Mouse (Mus musculus) spleen, postnatal 10 days (tissue): ENCODE measurements around the gene Cfdp1.
"Not testable (repeated sequence)": the region's sequence is repeated elsewhere in the genome, so short reads cannot be mapped to it uniquely, and the experiment has no call there.

Experiments used
- DNase-seq, 2 experiments: peaks; one replicate each; pipeline ENCODE4 v3.0.0; 2021 to 2022; ENCODE audit warnings: low spot score in 2 of 2

Gene Cfdp1

DNA sequence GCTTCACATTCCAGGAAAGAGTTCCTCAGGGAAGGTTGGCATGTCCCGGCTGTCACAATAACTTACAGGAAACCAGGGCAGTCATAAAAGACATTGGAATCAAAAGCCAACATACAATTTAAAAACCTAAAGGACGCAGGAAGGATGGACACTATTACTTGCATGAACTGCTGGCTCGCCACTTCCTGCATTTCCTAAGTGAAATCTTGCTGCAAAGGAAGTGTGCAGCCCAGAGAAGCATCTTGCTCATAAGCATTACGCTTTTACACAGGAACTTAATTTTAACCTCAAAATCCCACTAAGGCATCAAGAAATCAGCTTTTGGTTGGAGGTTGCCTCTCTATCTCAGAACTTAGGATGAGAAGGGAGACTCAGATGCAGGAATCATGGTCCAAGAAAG, 9.2 kb upstream of the Cfdp1 start:
- no peak for DNase-seq

DNA sequence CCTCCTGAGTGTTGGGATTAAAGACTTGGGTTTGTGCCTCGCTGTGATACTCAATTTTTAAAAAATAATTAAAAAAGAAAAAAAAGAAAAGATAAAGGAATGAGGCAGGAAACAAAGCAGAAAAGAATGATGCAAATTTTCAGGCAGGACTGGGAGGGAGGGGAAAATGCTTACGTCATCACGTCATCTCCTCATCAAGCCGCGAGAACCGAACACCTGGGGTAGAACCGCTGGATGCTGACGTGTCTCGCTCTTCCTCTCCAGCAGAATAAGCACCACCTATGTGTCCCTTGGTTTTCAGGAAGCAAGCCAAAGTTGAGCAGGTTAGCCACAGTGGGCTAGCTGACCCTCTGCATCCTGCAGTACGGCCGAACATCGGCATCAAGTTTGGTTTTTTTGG, 1.9 kb upstream of the Cfdp1 start:
- DNase-seq, result no peak

DNA sequence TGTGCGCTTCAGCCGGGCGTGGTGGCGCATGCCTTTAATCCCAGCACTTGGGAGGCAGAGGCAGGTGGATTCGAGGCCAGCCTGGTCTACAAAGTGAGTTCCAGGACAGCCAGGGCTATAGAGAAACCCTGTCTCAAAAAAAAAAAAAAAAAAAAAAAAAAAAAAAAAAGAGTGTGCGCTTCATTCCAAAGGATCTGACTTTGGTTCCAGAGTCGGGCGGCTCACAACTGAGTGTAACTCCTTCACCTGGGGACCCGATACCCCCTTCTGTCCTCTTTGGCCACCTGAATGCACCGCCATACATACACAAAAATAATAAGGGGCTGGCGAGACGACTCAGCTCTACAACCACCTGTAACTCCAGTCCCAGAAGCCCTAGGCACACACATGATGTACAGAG, 872 bp downstream of the Cfdp1 start:
- not testable (repeated sequence) for DNase-seq

DNA sequence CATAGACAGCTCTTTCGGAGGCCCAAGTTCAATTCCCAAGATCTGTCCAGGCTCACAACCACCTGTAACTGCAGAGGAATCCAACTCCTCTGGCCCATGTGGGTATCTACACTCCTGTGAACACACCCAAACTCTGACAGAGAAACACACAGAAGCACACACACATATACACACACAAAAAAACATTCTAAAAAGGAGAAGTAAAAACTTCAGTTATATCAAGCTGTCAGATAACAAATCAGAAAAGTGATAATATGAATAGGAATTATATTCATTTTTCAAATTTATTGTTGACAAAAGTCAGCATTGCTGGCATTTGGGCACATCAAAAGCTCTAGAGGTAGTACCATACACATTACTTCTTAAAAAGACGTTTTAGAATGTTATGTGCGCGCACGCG, 7.3 kb downstream of the Cfdp1 start:
- no peak for DNase-seq

DNA sequence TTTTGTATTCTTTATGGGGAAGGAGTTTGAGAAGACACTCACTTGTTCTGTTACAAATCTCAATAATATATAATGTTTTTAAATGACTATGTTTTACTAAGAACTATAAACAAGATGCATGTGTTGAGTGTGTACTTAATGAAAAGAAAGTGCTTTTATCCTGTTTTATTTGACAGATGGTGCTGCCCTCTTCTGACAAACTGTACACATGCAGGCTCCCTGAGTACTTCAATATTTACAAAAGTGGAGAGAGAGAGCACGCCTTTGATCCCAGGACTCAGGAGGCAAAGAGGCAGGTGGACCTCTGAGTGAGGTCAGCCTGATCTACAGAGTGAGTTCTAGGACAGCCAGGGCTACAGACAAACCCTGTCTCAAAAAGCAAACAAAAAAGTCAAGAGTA, 18.6 kb downstream of the Cfdp1 start:
- no peak for DNase-seq

DNA sequence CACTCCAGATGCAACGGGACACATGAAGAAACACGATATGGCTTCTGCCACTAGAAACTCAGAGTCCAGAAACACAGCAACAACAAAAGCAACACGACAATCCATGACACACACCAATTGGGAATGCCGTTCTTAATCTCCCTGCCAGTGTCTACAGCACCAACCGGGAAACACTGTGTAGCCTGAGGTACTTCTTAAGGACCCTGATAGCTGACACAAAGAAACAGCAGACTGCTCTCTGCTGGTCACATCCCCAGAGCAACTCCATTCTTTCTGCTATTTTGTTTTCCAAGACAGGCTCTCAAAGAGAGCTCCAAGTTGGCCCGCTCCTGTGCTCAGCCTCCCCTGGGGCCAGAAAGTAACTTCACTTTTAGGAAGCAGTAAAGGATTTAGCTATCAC, 20.1 kb downstream of the Cfdp1 start:
- no peak for DNase-seq

DNA sequence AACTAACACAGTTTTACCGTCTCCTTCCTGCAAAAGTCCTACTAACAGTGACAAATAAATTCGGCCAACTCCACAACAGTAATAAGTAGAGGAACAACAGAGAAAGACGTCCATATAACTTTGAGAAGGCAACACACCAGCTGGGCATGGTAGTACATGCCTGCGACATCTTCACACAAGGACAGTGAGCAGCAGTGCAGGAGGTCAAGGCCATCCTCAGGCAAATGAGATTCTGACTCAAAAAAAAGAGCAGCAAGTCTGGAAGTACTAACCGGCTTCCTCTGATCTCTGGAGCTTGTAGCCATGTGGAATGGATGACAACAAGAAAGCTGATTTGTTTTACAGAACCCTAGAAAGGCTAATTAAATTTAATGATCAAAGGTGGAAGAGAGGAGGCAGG, 21.1 kb downstream of the Cfdp1 start:
- DNase-seq, result no peak

DNA sequence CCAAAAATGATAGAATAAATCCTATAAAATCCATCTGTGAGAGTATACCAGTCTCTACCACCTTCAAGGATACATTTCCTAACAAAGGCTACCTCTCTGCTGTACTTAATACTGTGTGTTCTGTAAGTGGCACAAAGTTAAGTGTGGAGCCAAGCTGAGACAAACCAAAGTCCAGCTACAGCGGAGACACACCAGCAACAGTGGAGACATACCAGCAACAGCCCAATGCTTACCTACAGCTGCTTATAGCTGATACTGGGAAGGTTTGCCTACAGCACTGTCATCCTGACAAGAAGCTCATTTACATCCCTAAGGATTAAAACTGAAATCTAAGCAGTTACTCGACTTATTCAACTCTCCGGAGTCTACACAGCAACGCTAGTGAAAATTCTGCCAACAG, 22.1 kb downstream of the Cfdp1 start:
- DNase-seq, result no peak

DNA sequence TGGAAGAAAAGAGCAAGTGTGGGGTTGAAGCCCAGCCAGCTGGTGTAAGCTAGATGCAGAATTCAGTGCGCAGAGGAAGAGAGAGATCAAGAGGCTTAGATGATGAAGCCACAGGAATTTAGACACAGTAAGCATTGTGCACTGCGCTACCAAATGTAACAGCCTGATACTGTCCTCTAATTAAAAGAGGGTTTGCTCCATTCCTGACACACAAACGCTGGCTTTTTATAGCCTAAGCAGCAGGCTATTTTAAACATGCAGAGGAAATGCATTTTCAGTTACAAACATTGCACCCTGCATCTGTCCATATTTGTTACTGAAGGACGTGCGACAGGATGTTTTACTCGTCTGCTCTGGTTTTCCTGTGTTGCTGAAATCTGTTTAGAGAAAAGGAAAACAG, 25.5 kb downstream of the Cfdp1 start:
- no peak for DNase-seq

DNA sequence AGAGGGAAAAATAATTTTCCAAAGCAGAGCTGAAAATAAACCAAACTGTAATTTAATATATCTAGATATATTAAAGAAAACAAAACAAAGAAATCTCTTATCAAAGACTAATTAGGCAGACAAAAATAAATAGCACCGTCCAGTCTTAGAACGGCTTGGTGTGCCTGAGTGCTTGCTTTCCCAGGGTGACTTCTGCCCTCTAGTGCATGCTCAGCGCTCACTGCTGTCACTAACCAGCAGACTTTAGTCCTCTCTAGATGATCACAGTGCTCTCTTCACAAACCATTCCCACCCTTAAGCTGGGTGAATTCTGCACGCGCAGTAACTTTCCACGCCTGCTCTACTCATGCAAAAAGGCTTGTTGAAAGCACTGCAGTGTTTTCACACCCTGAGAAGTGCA, 28.9 kb downstream of the Cfdp1 start:
- peak in 1 of 2 experiments; percentile 32 for DNase-seq

DNA sequence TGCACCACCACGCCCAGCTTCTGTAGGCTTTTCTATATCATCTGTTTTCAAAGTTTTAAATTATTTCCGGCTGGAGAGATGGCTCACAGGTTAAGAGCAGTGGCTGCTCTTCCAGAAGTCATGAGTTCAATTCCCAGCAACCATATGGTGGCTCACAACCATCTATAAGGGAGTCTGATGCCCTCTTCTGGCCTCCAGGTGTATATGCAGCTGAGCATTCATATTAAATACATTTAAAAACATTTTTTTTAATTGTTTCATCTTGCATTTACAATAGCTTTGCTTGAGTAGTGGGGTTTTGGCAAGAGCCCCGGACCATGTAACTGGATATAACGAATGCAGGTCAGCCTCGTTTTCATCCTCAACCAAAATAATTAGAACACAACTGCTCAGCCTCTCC, 29.8 kb downstream of the Cfdp1 start:
- no peak for DNase-seq

DNA sequence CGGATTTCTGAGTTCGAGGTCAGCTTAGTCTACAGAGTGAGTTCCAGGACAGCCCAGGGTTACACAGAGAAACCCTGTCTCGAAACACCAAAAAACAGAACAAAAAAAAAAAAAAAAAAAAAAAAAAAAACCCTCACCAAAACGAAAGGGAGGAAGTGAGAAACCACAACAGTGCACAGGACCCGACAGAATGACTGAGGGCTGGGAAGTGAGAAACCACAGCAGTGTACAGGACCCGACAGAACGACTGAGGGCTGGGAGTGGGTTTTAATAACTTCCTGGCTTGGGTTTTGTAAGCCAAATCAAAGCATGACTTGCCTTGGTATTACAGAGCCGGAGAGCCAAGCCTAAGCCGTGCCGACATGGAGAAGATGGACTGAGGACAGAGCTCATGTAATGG, 32.9 kb downstream of the Cfdp1 start:
- peak; percentile 14 to 61 for DNase-seq

DNA sequence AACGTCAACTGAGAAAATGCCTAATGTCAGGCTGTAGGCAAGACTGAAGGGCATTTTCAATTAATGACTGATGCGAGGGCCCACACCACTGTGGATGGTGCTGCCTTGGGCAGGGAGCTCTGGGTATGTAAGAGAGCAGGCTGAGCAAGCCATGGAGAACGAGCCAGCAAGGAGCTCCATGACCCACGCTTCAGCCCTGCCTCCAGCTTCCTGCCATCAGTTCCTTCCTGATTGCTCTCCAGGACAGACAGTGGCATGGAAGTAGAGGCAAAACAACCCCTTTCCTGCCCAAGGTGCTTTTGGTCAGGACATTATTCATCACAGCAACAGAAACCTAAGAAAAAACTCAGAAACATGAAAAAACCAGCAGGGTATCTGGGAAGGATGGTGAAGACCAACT, 33.4 kb downstream of the Cfdp1 start:
- DNase-seq, result no peak

DNA sequence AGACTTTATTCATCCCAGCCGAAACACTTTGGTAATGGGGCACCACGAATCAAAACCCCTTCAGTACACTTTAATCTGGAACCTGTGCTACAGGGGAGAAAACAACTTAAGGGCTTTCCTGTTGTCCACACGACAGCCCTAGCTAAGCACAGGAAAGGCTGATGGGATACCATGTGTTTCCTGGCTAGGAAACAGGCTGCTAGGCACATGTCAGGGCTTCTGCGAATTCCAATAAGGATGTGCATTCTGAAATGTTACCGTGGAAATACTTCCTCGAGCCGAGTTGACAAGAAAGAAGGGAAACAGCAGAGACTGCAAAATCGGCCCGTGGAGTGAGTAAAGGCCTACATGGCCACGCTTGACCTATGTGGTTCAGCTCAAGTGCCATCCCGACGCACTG, 34.1 kb downstream of the Cfdp1 start:
- DNase-seq, result no peak

DNA sequence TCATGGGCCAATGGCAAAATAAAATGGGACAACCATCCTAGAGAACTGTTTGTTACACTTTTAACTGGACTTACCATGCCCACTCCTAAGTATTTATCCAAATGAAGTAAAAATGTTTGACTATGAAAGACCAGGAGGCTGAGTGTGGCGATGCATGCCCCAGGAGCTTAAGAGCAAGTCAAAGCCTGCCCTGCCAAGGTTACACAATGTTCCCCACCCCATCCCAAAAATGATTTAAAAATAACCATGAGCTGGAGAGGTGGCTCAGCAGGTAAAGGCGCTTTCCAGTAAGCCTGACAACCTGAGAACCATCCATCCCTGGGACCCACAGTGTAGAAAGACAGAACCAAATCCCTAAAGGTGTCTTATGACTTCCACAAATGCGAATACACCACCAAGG, 35.5 kb downstream of the Cfdp1 start:
- no peak for DNase-seq

DNA sequence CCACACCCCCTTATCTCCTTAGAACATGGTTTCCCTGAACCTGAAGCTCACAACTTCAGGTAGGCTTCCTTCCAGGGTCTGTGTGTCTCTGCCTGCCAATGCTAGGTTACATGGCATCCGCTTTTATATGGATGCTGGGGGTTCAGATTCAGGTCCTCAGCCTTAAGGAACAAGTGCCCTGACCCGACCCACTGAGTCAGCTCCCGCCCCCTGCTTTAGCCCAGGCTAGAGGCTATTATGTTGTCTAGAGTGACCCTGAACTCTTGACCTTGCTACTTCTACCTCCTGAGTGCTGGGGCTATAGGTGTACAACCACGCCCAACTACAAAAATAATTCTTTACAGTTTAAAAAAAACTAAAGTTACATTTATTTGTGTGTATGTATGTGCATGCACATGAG, 39.0 kb downstream of the Cfdp1 start:
- DNase-seq, result no peak

DNA sequence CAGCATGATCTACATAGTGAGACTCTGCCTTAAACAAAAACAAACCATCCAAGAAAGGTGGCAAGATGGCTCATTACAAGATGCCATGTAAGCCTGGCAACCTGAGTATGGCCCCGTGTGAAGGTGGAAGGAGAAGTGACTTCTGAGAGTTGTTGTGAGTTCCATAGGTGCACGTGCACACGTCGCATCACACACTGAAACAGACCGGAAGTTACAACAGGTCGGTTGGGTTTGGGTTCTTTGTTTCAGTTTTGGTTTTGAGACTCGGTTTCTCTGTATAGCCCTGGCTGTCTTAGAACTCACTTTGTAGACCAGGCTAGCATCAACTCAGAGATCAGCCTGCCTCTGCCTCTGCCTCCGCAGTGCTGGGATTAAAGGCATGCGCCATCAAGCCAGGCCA, 40.3 kb downstream of the Cfdp1 start:
- no peak for DNase-seq

DNA sequence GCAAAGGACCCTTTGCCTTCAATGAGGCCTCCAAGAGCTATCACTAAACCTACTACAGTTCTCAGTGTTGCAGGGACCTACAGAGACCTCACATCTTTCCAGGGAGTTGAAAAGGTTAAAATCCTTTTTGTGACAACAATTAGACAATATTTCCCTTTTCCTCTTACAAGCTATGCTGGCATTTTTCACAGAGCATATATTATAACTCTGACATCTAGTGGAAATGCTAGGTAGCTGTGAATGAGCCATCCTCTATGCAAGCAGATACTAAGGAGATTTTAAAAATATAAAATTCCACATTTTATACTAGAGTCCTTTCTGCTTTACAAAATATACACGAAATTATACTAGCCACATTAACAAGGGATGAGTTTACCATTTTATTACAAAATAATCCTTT, 41.3 kb downstream of the Cfdp1 start:
- DNase-seq, result no peak

DNA sequence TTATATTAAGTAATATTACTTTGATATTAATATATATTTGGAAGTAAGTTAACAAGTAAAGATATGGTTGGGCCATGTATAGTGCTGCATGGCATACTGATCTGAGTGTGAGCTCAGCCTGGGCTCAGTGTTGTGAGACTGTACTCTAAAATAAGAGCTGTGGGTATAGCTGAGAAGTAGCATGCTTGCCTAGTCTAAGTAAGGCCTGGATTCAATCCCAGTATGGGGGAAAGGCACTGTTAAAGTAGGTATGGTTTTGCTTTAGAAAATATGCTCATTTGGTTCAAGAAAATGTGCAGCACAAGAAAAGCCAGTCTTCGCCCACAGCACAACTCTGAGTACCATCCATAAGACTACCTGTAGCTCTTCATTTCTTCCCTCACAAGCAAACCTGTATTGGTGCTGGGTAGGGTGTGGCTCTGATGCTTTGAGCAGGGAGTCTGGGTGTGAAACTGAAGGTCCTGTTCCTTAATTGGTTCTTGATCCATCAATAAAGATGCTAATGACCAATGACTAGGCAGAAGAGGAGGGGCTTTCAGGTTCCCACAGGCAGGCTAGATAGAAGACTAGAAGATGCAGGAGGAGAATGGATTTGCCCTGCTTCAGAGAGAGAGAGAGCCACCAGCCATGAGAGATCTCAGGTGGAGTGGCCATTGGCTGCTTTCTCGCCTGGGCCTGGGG, 43.3 kb downstream of the Cfdp1 start:
- DNase-seq, result no peak

DNA sequence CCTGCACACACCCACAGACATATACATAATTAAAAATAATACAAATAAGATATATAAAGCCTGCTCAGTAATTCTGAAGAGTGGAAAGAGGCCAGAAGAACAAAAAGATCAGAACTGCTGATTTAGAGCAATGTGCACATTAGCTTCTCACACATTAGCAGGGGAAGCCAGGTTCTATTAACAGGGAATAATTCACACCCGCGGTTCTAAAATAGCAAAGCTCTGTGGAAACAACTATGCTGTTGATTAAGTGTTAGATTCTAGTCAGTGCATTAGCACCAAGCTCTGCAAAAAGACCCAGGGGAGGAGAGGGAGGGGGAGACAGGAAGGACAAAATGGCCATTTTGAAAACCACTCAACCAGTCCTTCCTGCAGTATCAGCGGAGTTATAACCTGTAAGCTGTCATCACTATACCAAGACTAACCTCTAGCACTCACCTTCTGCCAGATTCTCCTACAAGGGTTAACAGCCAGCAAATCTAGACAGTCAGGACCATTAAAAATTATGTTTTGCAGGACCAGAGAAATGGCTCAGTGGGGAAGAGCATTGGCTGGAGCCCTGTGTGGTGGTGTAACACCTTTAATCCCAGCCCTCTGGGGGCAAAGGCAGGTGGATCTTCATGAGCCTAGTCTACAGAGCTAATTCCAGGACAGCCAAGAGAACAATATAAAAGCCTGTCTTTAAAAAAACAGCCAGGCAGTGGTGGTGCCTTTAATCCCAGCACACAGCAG, 45.0 kb downstream of the Cfdp1 start:
- no peak for DNase-seq

DNA sequence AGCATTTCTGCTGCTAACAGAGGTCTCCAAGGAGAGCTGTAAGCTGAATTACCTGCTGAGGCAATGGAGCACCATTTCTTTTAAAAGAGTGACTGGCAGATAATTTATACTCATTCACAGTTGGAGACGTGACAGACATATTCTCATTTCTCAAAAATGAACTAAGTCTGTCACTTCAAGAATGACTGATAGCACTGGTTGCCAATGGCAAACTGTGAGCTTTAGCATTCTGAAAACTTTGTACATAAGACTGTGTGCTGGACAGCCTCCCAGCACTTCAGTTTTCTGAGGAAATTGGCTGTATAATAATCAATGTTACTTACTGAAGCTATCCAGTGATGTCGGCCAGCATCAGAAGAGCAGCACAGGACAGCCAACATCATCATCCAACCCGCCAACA, 46.1 kb downstream of the Cfdp1 start:
- DNase-seq, result no peak

DNA sequence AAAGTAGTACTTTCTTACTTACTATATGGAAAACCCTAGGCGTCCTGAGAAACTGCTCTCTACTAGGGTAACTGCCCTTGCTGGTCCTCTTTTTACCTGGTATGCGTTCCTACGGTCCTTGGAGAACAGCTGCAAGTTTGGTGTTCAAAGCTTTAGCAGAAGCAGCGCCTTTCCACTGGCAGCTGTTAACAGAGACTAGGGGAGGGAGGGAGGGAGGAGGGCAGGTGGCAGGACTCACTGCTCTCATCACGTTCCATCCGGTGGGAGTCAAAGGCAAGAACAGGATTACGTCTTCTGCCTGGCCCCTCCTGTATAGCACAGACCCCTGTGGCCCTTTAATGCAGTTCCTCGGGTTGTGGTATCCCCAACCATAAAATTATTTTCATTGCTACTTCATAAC, 50.7 kb downstream of the Cfdp1 start:
- DNase-seq, result no peak

DNA sequence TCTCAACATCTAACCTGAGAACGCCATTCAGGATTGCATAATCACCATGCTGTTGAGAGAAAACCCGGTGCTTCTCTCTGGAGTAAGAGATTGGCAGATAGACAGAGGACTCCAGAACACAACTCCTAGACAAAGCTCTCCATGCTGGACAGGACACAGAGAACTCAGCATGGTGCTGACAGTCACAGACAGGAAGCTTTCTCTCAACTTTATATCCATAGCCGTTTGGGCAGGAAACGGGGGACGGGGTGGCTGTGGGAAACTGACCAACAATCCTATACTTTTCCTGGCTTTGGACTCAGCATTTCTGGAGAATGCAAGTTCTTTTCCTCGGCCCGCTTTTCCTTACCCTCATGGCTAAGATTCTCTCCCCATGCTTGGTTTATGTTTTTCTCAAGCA, 51.8 kb downstream of the Cfdp1 start:
- DNase-seq, result no peak

DNA sequence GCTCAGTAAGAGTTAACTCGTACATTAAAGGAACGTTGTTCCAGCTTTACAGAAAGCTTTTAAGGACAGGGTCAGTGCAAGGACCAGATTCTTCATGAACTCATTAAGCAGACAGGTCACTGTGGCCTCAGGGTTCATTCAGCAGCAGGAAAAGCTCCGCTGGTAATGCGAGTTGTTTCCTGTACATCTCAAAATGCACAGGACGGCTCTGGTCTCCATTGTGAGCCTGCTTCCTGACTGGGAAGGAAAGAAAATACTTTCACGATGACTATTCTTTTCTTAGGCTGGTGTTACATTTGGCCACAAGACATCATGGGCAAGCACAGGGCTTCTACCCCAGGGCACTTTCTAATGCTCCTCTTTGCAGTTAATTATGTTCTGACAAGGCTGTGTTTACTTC, 52.6 kb downstream of the Cfdp1 start:
- no peak for DNase-seq
